Mouse (Mus musculus) embryonic facial prominence, embryonic 14.5 days (tissue): ENCODE results near the gene Pnpla7. TPM values are rescaled to one million over a fixed set of nuclear protein-coding genes. Genes with fewer than 3 reads are reported as not detected.

Source experiments
- ATAC-seq: fragments of 200-750 bp; cut with Nextera tagmentation; 2 replicates; pipeline ENCODE4 v1.8.0; 2017; ENCODE audit warnings: low read depth, moderate number of reproducible peaks, moderate TSS enrichment
- DNase-seq: peaks from one replicate; pipeline ENCODE4 v3.0.0-alpha.2; 2015; ENCODE audit warnings: low spot score
- H3K27ac ChIP-seq: fragments of 300-500 bp; sonication (generic); replicated peaks from 2 replicates; pipeline ENCODE4 v1.5.1; 2014; ENCODE audit warnings: low read depth, mild to moderate bottlenecking, low read length, moderate library complexity
- H3K27me3 ChIP-seq: fragments of 300-500 bp; sonication (generic); replicated peaks from 2 replicates; pipeline ENCODE4 v1.6.1; 2014; ENCODE audit warnings: low read length; ENCODE audit not compliant: control insufficient read depth, insufficient read depth
- H3K36me3 ChIP-seq: fragments of 300-500 bp; sonication (generic); 2 replicates; pipeline ENCODE4 v1.6.1; 2014; ENCODE audit warnings: low read length, mixed read lengths; ENCODE audit not compliant: control insufficient read depth, insufficient read depth
- H3K4me1 ChIP-seq: fragments of 300-500 bp; sonication (generic); 2 replicates; pipeline ENCODE4 v1.6.1; 2014; ENCODE audit warnings: antibody characterized with exemption, low read length; ENCODE audit not compliant: control insufficient read depth, insufficient read depth
- H3K4me2 ChIP-seq: fragments of 300-500 bp; sonication (generic); 2 replicates; pipeline ENCODE4 v1.6.1; 2014; ENCODE audit warnings: low read depth, mild to moderate bottlenecking, low read length, moderate library complexity, mixed read lengths
- H3K4me3 ChIP-seq: fragments of 300-500 bp; sonication (generic); 2 replicates; pipeline ENCODE4 v1.5.1; 2014; ENCODE audit warnings: low read depth, mild to moderate bottlenecking, low read length
- H3K9ac ChIP-seq: fragments of 300-500 bp; sonication (generic); 2 replicates; pipeline ENCODE4 v1.6.1; 2014; ENCODE audit warnings: low read depth, mild to moderate bottlenecking, low read length, moderate library complexity, mixed read lengths
- H3K9me3 ChIP-seq: fragments of 300-500 bp; sonication (generic); 2 replicates; pipeline ENCODE4 v1.6.1; 2016; ENCODE audit warnings: low read length; ENCODE audit not compliant: control insufficient read depth
- WGBS: fragments of 180-500 bp; shearing (Covaris S2); extraction: QIAGEN DNeasy Blood & Tissue Kit; methylation state at CpG from one replicate; pipeline ENCODE4 v1.1.7; 2014; 5-methylcytosine and 5-hydroxymethylcytosine counted together
- polyA plus RNA-seq: library from polyadenylated mRNA; unstranded; fragments of >200 nt; fragmentation: Nextera tagmentation; extraction: Ambion mirVana; gene quantifications from 2 replicates; pipeline ENCODE4 v1.2.1, GENCODE M21; 2014

Gene Pnpla7
- 8.9 and 9.1 TPM in 2 replicates for polyA plus RNA-seq

DNA sequence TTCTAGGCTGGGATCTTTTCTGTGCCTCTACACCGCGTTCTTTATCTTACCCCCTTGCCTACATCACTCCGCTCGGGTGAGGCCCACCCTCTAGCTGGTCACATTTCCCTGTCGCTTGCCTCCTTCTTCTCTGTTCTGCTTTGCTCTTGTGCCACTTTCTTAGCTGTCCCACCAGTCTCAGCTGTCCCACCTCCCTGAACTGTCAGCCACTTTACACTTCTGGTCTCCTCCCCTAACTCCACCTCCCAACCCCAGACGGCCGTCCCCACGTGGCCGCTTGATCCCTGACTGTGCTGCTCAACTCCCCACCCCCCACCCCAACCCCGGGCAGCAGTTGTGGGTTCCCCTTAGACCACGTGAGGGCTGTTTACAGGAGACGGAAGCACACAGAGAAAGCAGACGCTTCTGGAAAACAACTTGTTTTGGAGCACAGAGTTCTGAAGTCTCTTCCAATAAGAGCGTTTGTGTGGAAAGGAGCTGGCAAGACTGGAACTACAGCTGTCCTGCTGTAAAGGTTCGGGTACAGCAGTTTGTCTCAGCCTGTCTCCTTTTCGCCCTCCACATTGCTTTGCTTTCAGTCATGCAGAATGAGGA is at the start of gene Pnpla7:
Gene Pnpla7, plus strand, starts transcription at position 330 of the 594 bp plus-strand sequence.
- Histone ChIP-seq H3K27me3 (no peaks in the 10 kb centered on the region), H3K4me1 (peaks cover 6% of the 10 kb centered on the region), H3K9me3 (no peaks in the 10 kb centered on the region), H3K9ac (peak within 1 kb of the TSS; percentile 74), H3K4me2 (peak within 1 kb of the TSS; percentile 94), H3K36me3 (peaks cover 22% of the 10 kb centered on the region), H3K27ac (peak within 1 kb of the TSS; percentile 93), H3K4me3 (peak within 1 kb of the TSS; percentile 80)
- WGBS, result 2% methylated on average over 16 of the region's 16 CpGs
- ATAC-seq (peak; percentile 60), DNase-seq (peak; percentile 89)

DNA sequence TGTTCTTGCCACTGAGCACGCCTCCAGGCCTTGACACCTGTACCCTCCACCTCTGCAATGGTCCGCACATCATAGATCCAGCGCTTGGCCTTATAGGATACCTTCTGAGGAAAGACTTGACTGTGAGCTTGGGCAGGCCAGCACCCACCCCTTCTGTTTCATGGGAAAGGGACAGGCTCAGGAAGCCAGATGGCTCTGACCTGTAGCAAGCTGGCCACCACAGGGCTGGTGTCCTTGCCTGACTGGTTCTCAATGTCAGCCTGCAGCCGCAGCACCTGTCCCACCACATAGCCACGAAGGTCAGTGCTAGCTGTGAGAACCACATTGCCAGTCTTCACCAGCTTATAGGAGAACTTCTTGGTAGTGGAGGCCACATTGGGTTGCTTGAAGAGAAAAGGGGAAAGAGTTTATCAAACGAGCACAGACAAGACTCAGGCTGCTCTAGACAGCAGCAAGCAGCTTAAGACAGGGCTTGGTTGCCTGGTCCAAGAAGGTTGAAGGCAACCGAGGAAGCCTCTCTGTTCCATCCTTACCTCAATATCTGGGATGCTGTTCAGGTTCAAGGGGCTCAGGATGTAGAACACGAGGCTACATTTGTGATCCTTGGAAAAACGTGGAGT is 49.4 kb upstream of the Pnpla7 start:
- Histone ChIP-seq H3K4me2 (no peak overlapping the region), H3K4me1 (no peaks in the 10 kb centered on the region), H3K9me3 (no peaks in the 10 kb centered on the region), H3K27me3 (no peaks in the 10 kb centered on the region), H3K27ac (no peak overlapping the region), H3K9ac (no peak overlapping the region), H3K4me3 (no peak overlapping the region), H3K36me3 (0 out of 2 replicates have a peak, but pooled peaks cover 5% of the 10 kb centered on the region)
- DNase-seq (no peak), ATAC-seq (no peak)
- 84% methylated on average over 9 of the region's 9 CpGs for WGBS

DNA sequence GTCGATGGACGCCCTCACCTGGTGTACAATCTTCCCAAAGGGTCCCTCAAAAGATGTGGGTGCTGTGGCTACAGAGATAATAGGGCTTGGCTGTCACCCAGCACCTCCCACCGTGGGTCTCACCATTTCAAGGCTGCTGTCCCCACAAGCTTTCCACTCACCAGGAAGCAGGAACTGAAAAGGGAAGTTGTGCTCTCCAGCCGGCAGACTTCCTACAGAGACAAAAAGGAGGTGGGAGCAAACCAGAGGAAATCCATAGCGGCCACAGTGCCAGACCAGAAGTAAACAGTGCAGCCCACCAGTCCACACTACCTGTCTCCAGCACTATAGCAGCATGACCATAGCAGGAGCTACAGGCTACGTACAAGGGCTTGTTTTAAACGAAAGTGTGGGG is 48.9 kb upstream of the Pnpla7 start:
- H3K9me3 ChIP-seq, result no peaks in the 10 kb centered on the region
- H3K27ac ChIP-seq, result no peak overlapping the region
- DNase-seq (no peak), ATAC-seq (no peak)
- no peak overlapping the region for H3K4me2 ChIP-seq
- no peaks in the 10 kb centered on the region for H3K4me1 ChIP-seq
- H3K27me3 ChIP-seq, result no peaks in the 10 kb centered on the region
- H3K36me3 ChIP-seq, result 0 out of 2 replicates have a peak, but pooled peaks cover 5% of the 10 kb centered on the region
- no peak overlapping the region for H3K9ac ChIP-seq
- H3K4me3 ChIP-seq, result no peak overlapping the region
- WGBS, result 66% methylated on average over 7 of the region's 7 CpGs

DNA sequence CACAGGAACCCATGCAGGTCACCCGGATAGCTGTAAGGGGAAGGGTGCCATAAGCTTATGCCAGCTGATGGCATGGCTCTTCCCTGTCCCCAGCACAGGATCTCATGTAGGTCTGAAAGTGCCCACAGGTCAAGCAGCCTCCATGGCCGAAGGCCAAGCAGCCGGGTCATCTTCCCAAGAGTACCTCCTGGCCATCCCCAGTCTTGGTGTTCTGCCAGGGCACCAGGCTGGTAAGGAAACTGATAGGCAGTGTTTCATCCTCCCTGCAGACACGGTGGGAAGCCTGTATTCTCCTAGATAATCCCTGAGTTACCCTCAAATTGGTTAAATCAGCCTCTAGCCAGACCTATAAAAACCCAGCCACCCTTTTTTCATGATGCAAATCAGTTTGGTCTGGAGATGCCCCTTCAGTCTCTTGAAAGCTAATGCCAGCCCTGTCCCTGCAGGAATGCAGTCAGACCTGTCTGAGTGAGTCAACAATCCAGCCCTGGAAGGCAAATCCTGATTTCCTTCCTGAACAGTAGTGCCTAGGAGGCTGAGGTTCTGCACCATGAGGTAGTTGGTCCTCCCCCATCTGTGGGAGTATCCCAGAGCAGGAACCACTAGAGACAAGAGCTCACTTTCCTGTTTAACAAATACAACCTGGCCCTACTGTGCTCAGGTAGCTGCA is 47.9 kb upstream of the Pnpla7 start:
- Histone ChIP-seq H3K4me1 (no peaks in the 10 kb centered on the region), H3K27ac (peak overlapping the region; percentile 53; the same call in 1 of the 2 replicates), H3K9me3 (no peaks in the 10 kb centered on the region), H3K4me3 (no peak overlapping the region), H3K27me3 (no peaks in the 10 kb centered on the region), H3K36me3 (0 out of 2 replicates have a peak, but pooled peaks cover 5% of the 10 kb centered on the region), H3K4me2 (no peak overlapping the region), H3K9ac (no peak overlapping the region)
- peak; percentile 90 for ATAC-seq
- DNase-seq, result peak; percentile 86
- 55% methylated on average over 2 of the region's 4 CpGs for WGBS

DNA sequence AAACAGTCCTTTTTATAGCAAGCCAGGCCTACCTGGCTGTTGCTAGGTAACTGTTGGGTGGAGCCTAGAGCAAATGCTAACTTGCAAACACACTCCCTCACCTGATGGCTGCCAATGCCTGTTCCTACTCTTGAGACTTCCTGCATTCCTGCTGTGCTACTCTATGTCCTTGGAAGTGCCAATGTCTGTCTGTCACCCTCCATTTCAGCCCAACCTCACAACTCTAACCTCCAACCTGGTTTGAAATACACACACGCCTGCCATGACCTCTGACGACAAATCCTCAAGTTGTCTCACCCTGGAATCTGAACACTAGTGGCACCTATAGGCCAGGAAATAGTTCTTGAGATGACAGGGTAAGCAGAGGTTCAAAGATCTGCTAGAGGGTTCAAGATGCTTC is 46.7 kb upstream of the Pnpla7 start:
- H3K27me3 ChIP-seq, result no peaks in the 10 kb centered on the region
- DNase-seq (peak; percentile 31), ATAC-seq (no peak)
- no peak overlapping the region for H3K9ac ChIP-seq
- H3K4me1 ChIP-seq, result peaks cover under 1% of the 10 kb centered on the region; the same call in 1 of the 2 replicates
- no peaks in the 10 kb centered on the region for H3K9me3 ChIP-seq
- WGBS, result 59% methylated on average over 2 of the region's 2 CpGs
- 0 out of 2 replicates have a peak, but pooled peaks cover 5% of the 10 kb centered on the region for H3K36me3 ChIP-seq
- H3K4me2 ChIP-seq, result no peak overlapping the region
- H3K27ac ChIP-seq, result no peak overlapping the region
- no peak overlapping the region for H3K4me3 ChIP-seq

DNA sequence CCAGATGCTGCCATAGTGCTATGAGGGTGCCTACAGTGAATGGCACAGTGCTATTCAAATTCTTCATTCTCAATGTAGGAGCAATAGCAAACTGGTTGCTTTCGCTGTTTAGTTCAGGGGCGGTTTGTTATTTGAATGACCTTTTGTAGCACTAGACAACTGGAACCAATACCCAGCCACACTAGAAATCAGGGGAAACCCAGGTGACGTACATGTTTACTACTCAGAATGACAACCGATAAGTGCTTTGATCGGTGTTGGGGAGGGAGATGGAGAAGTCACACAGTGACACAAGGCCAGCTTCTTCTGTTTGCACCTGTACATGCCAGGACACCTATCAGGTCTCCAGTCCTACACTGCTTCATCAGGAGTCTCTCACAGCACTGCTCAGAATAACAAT is 46.2 kb upstream of the Pnpla7 start:
- no peak overlapping the region for H3K27ac ChIP-seq
- 89% methylated on average over 5 of the region's 5 CpGs for WGBS
- no peak for ATAC-seq

DNA sequence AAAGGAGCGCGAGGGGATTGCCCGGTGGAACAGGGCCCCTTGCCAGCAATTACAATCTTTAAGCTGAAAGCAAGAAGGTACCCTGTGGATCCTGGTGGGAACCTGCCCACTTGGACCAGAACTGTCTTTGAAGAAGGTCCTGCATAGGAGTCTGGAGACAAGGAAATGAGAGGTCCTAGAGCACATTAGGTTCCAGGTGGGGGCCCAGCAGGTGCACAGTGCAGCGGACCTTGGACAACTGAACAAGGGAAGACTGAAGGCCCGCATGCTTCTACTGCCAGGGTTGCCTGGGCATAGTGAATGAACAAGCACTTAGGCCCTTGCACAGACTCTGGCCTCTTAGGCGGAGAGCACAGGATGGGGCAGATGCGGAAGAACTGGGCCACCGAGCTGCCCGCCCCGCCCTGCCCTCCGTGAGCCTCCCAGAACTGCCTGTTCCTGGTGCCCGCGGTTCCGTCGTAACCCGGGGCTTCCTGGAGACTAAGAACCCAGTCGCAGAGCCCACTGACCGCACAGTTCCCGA is 41.3 kb upstream of the Pnpla7 start:
- 5% methylated on average over 13 of the region's 19 CpGs for WGBS
- Histone ChIP-seq H3K27ac (no peak overlapping the region; the same call in 1 of the 2 replicates), H3K9me3 (no peaks in the 10 kb centered on the region), H3K4me3 (peak overlapping the region; percentile 63), H3K4me2 (peak overlapping the region; percentile 89), H3K9ac (peak overlapping the region; percentile 71), H3K4me1 (peaks cover 5% of the 10 kb centered on the region; the same call in 1 of the 2 replicates), H3K27me3 (no peaks in the 10 kb centered on the region), H3K36me3 (no peaks in the 10 kb centered on the region)
- DNase-seq (no peak), ATAC-seq (peak; percentile 27)

More for the DNA sequence above, 46.2 kb upstream of the Pnpla7 start:
- Histone ChIP-seq H3K4me1 (peaks cover 5% of the 10 kb centered on the region; the same call in 1 of the 2 replicates), H3K9ac (no peak overlapping the region), H3K36me3 (0 out of 2 replicates have a peak, but pooled peaks cover 5% of the 10 kb centered on the region), H3K4me2 (no peak overlapping the region), H3K27me3 (no peaks in the 10 kb centered on the region), H3K9me3 (no peaks in the 10 kb centered on the region), H3K4me3 (no peak overlapping the region)
- no peak for DNase-seq

DNA sequence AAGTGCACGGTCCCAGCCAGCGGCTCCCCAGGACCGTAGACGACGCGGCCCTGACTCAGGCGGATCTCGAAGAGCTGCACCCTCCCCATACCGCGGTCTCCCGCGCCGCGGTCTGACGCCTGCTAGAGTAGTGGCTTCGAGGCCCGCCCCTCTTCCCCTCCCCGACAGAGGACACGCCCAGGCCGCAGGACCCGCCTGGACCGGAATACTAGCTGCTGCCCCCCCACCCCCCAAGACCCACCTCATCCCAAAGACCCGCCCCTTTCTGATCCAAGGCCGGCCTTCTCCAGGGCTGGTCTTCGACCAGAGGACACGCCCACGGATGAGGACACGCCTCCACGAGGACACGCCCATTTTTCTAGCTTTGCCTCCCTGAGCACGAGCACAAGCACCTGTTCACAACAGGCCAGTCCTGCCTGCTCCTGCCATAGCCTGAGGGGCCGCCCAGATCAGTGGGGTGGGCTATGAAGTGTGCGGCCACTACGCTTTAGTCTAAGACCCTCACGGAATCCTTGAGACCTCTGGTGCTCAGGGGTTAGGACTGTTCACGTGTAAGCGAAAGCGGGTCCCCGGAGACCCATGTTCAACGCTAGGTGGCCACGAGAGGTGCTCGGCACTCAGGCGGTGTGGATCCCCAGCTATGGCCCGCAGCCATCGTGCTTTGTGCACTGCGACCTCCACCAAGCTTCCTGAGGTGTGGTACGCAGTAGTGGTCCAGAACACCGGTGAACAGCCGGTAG is 40.6 kb upstream of the Pnpla7 start, which contains the start of gene Arrdc1:
Gene Arrdc1, minus strand, starts transcription at position 196 of the 740 bp plus-strand sequence.
- ATAC-seq (peak; percentile 94), DNase-seq (peak; percentile 97)
- 2% methylated on average over 29 of the region's 49 CpGs for WGBS
- Histone ChIP-seq H3K9ac (peak within 1 kb of the TSS; percentile 71), H3K27me3 (no peaks in the 10 kb centered on the region), H3K36me3 (no peaks in the 10 kb centered on the region), H3K9me3 (no peaks in the 10 kb centered on the region), H3K4me3 (peak within 1 kb of the TSS; percentile 63), H3K4me1 (peaks cover 5% of the 10 kb centered on the region; the same call in 1 of the 2 replicates), H3K27ac (no peak within 1 kb of the TSS; the same call in 1 of the 2 replicates), H3K4me2 (peak within 1 kb of the TSS; percentile 89)
